Mouse (Mus musculus): ENCODE results near the gene Sesn3.

Sesn3 gene

GRCm38 (mm10) chr9:14357033-14357432, 82.2 kb downstream of the Sesn3 start:
- DNase-seq (ENCODE audit: low spot score): no peak

DNA sequence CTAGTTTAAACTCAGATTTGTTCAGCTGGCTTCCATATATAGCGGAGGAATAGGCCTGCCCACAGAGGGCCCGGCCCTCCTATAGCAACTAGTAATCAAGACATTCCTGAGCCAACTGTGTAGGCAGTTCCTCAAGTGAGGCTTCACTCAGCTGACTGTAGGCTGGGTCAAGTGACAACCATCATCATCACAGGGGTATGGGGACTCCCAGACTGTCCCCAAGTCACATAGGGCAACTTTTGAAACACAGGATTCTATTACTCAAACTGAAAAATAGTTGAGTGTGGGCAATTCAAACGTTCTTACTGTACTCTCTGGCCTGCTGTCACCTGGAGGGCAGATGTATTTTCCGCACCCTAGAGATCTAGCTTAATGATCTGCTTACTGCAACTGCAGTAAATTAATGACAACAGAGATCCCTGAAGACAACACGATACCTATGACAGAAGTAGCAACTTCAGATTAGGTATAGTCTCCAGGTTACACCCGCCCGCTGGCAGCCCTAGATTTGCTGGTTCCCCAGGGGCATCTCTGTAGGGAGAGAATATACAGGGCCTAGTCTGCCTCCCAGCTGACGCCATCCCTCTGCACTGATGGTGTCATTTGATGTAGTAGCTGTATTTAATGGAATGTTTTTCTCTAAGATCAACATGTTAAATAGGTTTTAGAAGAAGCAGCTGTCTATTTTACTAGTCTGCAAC, 87.4 kb downstream of the Sesn3 start:
- DNase-seq (ENCODE audit: low spot score): no peak

- DNase-seq (ENCODE audit: low spot score): no peak
Measured at GRCm38 (mm10) chr9:14363540-14363939, 88.7 kb downstream of the Sesn3 start.

GRCm38 (mm10) chr9:14364719-14365118, 89.9 kb downstream of the Sesn3 start:
- no peak for DNase-seq (ENCODE audit: low spot score)

GRCm38 (mm10) chr9:14365481-14366125, 90.7 kb downstream of the Sesn3 start:
- no peak for DNase-seq (ENCODE audit: low spot score)

DNA sequence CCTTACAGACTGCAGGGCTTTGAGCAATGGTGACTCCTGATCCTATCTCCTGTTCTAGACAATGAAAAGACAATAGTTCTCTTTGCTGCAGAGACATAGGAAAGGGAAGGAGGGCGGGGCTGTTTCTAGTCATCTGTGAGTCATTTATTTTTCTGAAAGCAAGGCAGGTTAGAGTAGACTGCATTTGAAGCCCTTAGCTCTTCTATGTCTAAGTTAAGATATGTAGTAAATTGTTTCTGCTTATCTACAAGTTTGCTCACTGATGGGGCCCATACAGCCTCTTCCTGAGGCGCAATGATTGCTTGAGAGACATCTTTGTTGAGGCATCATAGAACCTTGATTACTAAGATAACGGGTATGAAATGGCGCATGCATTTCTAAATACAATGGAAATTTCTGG, 93.0 kb downstream of the Sesn3 start:
- DNase-seq (ENCODE audit: low spot score): no peak

- no peak for DNase-seq (ENCODE audit: low spot score)
Measured at GRCm38 (mm10) chr9:14369271-14369670, 94.4 kb downstream of the Sesn3 start.

DNA sequence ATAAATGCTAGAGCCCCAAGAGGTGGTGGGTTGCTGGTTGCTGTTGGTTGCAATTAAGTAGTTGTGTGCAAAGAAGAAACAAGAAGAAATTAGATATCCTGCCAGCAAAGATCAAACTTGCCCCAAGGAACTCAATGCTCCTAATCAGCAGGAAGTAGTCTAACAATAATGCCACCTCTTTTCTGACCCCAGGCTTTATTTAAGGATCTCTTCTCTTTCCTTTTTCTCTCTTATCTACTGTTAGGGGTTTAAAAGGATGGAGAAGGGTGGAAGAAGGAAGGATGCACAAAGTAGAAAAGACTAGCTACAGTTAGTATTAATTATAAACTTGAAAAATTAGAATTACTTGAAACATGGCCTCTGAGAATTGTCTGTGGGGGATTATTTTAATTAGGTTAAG, 97.6 kb downstream of the Sesn3 start:
- no peak for DNase-seq (ENCODE audit: low spot score)

GRCm38 (mm10) chr9:14376149-14376548, 101.3 kb downstream of the Sesn3 start:
- DNase-seq (ENCODE audit: low spot score): no peak

GRCm38 (mm10) chr9:14378151-14378550, 103.3 kb downstream of the Sesn3 start:
- no peak for DNase-seq (ENCODE audit: low spot score)

- no peak for DNase-seq (ENCODE audit: low spot score)
Measured at GRCm38 (mm10) chr9:14379769-14380385, 105.0 kb downstream of the Sesn3 start.

DNA sequence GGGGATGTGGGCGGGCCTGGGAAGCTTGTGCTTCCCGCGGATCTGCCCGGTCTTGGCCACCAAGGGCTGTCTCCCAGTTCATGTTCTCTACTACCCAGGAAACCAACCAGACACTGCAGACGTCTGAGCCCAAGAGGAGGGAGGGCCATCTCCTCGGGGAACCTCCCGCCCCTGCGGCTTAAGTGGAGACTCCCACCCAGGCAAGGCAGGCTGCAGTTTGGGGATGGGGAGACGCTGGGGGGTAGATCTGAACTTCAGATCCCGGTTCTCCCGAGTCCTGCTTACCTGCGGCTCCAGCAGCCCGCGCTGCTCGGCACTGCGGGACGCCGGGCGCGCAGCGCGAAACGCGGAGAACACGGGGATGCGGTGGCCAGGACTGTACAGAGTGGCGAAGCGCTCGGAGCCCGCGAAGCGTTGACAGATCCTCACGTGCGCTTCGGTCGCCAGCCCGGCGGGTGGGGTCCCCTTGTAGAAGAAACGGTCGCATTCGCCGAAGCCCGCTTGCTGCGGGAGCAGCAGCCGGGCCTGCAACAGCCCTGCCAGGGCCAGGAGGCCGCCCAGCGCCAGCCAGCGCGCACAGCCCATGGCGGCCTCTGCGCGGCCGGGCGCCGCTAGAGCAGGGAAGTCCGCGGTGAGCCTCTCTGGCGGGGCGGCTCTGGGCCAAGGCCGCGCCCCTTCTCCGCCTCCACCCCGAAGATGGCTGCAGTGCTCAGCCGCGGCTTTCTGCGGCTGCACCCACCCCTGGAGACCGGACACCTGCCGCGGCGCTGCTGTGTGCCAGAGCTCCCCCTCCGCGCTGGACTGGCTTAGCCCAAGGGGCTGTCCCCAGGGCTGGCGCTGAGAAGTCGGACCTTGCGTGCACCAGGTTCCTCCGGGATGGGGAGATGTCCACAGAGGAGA, 105.8 kb downstream of the Sesn3 start:
- DNase-seq (ENCODE audit: low spot score): peak; percentile 45

GRCm38 (mm10) chr9:14381353-14382055, 106.6 kb downstream of the Sesn3 start, which contains the start of gene Endod1:
Gene Endod1 (minus strand): TSS chr9:14381507.
- DNase-seq (ENCODE audit: low spot score): no peak

GRCm38 (mm10) chr9:14382256-14382791, 107.5 kb downstream of the Sesn3 start:
- no peak for DNase-seq (ENCODE audit: low spot score)

All from urinary bladder, postnatal 10 days (tissue).